Mouse (Mus musculus): Measurements from ENCODE around the gene Tspan14. TPM values are rescaled to one million over a fixed set of nuclear protein-coding genes. Genes with fewer than 3 reads are reported as not detected.
A peak's percentile ranks its signal among the peaks of the same experiment; 100 is the strongest.

Gene Tspan14
- total RNA-seq (2022): 10 to 100 TPM in 2 of 4 experiments, 1 to 10 TPM in 2; 9.8 to 18.6 (median 10.8) TPM

GRCm38 (mm10) chr14:40966392-40966861 is at the start of gene Tspan14:
Gene Tspan14 (minus strand): TSS chr14:40966807.
- DNase-seq (ENCODE audit: low spot score): no peak

GRCm38 (mm10) chr14:41014701-41015240 is 48.2 kb upstream of the Tspan14 start:
- no peak for DNase-seq (ENCODE audit: low spot score)

GRCm38 (mm10) chr14:41013630-41014613 is 47.3 kb upstream of the Tspan14 start, which contains the start of gene Fam213a:
Gene Fam213a (minus strand): TSS chr14:41013788.
- DNase-seq (ENCODE audit: low spot score): peak; percentile 82

GRCm38 (mm10) chr14:41013143-41013542 is 46.5 kb upstream of the Tspan14 start:
- no peak for DNase-seq (ENCODE audit: low spot score)

GRCm38 (mm10) chr14:41011916-41012315 is 45.3 kb upstream of the Tspan14 start:
- no peak for DNase-seq (ENCODE audit: low spot score)

GRCm38 (mm10) chr14:41008138-41008537 is 41.5 kb upstream of the Tspan14 start:
- DNase-seq (ENCODE audit: low spot score): no peak

- no peak for DNase-seq (ENCODE audit: low spot score)
Measured at GRCm38 (mm10) chr14:41007641-41008040, 41.0 kb upstream of the Tspan14 start.

- no peak for DNase-seq (ENCODE audit: low spot score)
Measured at GRCm38 (mm10) chr14:41006899-41007298, 40.3 kb upstream of the Tspan14 start.

GRCm38 (mm10) chr14:41006263-41006662 is 39.7 kb upstream of the Tspan14 start:
- no peak for DNase-seq (ENCODE audit: low spot score)

- DNase-seq (ENCODE audit: low spot score): no peak
Measured at GRCm38 (mm10) chr14:41005716-41006115, 39.1 kb upstream of the Tspan14 start.

GRCm38 (mm10) chr14:41004201-41005141 is 37.9 kb upstream of the Tspan14 start:
- no peak for DNase-seq (ENCODE audit: low spot score)

- no peak for DNase-seq (ENCODE audit: low spot score)
Measured at GRCm38 (mm10) chr14:41001576-41001975, 35.0 kb upstream of the Tspan14 start.

GRCm38 (mm10) chr14:41000801-41001200 is 34.2 kb upstream of the Tspan14 start:
- no peak for DNase-seq (ENCODE audit: low spot score)

GRCm38 (mm10) chr14:40999904-41000645 is 33.5 kb upstream of the Tspan14 start:
- no peak for DNase-seq (ENCODE audit: low spot score)

- no peak for DNase-seq (ENCODE audit: low spot score)
Measured at GRCm38 (mm10) chr14:40996171-40996570, 29.6 kb upstream of the Tspan14 start.

GRCm38 (mm10) chr14:40992464-40992863 is 25.9 kb upstream of the Tspan14 start:
- DNase-seq (ENCODE audit: low spot score): no peak

GRCm38 (mm10) chr14:40988780-40989179 is 22.2 kb upstream of the Tspan14 start:
- DNase-seq (ENCODE audit: low spot score): no peak

GRCm38 (mm10) chr14:40987184-40987583 is 20.6 kb upstream of the Tspan14 start:
- DNase-seq (ENCODE audit: low spot score): no peak

GRCm38 (mm10) chr14:40985635-40986034 is 19.0 kb upstream of the Tspan14 start:
- no peak for DNase-seq (ENCODE audit: low spot score)

- no peak for DNase-seq (ENCODE audit: low spot score)
Measured at GRCm38 (mm10) chr14:40979723-40980122, 13.1 kb upstream of the Tspan14 start.

- no peak for DNase-seq (ENCODE audit: low spot score)
Measured at GRCm38 (mm10) chr14:40979002-40979401, 12.4 kb upstream of the Tspan14 start.
